Mouse (Mus musculus): ENCODE measurements around the gene Nrap. TPM values are rescaled to one million over a fixed set of nuclear protein-coding genes. Genes with fewer than 3 reads are reported as not detected.

Nrap gene
- polyA plus RNA-seq, 1 experiment: 1.7 TPM

GRCm38 (mm10) chr19:56397663-56398527 lies 8.1 kb upstream of the Nrap start:
- no peaks in the 10 kb centered on the region for H3K27me3 ChIP-seq (ENCODE audit: control insufficient read depth, insufficient read depth, low read length)
- 12% methylated on average over 11 of the region's 11 CpGs for WGBS
- TF ChIP-seq CTCF (IDR thresholded peaks at IDR 0.05; ENCODE audit: extremely low read depth, insufficient read length, insufficient replicate concordance, low read depth, low read length) (no peak), POLR2A (IDR thresholded peaks at IDR 0.05; ENCODE audit: low read depth, low read length) (no peak; the same call in 1 of the 2 replicates)

GRCm38 (mm10) chr19:56396669-56397621 lies 7.1 kb upstream of the Nrap start, which contains the start of gene Casp7:
Gene Casp7 (plus strand): TSS chr19:56397129.
- Histone ChIP-seq H3K36me3 (ENCODE audit: control insufficient read depth, insufficient read depth, low read length) (peaks cover 5% of the 10 kb centered on the region; the same call in 1 of the 2 replicates), H3K27me3 (ENCODE audit: control insufficient read depth, insufficient read depth, low read length) (no peaks in the 10 kb centered on the region), H3K4me1 (ENCODE audit: control insufficient read depth, insufficient read depth, insufficient read length, low read length) (peaks cover 27% of the 10 kb centered on the region), H3K27ac (ENCODE audit: insufficient read depth, low read depth, low read length) (peak within 1 kb of the TSS; percentile 97), H3K4me3 (ENCODE audit: low read depth, low read length) (peak within 1 kb of the TSS; percentile 75)
- under 1% methylated on average over 78 of the region's 78 CpGs for WGBS
- TF ChIP-seq POLR2A (IDR thresholded peaks at IDR 0.05; ENCODE audit: low read depth, low read length): peak; percentile 81
- no peak for TF ChIP-seq CTCF (IDR thresholded peaks at IDR 0.05; ENCODE audit: extremely low read depth, insufficient read length, insufficient replicate concordance, low read depth, low read length)

More at GRCm38 (mm10) chr19:56397663-56398527, 8.1 kb upstream of the Nrap start:
- peak overlapping the region; percentile 75 for H3K4me3 ChIP-seq (ENCODE audit: low read depth, low read length)
- H3K36me3 ChIP-seq (ENCODE audit: control insufficient read depth, insufficient read depth, low read length): peaks cover 5% of the 10 kb centered on the region; the same call in 1 of the 2 replicates
- peaks cover 21% of the 10 kb centered on the region for H3K4me1 ChIP-seq (ENCODE audit: control insufficient read depth, insufficient read depth, insufficient read length, low read length)
- peak overlapping the region; percentile 97 for H3K27ac ChIP-seq (ENCODE audit: insufficient read depth, low read depth, low read length)

- H3K4me3 ChIP-seq (ENCODE audit: low read depth, low read length): peak overlapping the region; percentile 75
- TF ChIP-seq POLR2A (IDR thresholded peaks at IDR 0.05; ENCODE audit: low read depth, low read length): no peak
- no peak for TF ChIP-seq CTCF (IDR thresholded peaks at IDR 0.05; ENCODE audit: extremely low read depth, insufficient read length, insufficient replicate concordance, low read depth, low read length)
- WGBS: 33% methylated on average over 12 of the region's 12 CpGs
These were observed 6.4 kb upstream of the Nrap start for GRCm38 (mm10) chr19:56396227-56396626.

GRCm38 (mm10) chr19:56395183-56395935 lies 5.5 kb upstream of the Nrap start:
- TF ChIP-seq CTCF (IDR thresholded peaks at IDR 0.05; ENCODE audit: extremely low read depth, insufficient read length, insufficient replicate concordance, low read depth, low read length) (no peak), POLR2A (IDR thresholded peaks at IDR 0.05; ENCODE audit: low read depth, low read length) (no peak)
- Histone ChIP-seq H3K36me3 (ENCODE audit: control insufficient read depth, insufficient read depth, low read length) (no peaks in the 10 kb centered on the region), H3K27me3 (ENCODE audit: control insufficient read depth, insufficient read depth, low read length) (no peaks in the 10 kb centered on the region), H3K27ac (ENCODE audit: insufficient read depth, low read depth, low read length) (no peak overlapping the region), H3K4me1 (ENCODE audit: control insufficient read depth, insufficient read depth, insufficient read length, low read length) (peaks cover 34% of the 10 kb centered on the region; the same call in 1 of the 2 replicates), H3K4me3 (ENCODE audit: low read depth, low read length) (no peak overlapping the region)
- WGBS: 94% methylated on average over 16 of the region's 16 CpGs

More at GRCm38 (mm10) chr19:56396227-56396626, 6.4 kb upstream of the Nrap start:
- Histone ChIP-seq H3K4me1 (ENCODE audit: control insufficient read depth, insufficient read depth, insufficient read length, low read length) (peaks cover 29% of the 10 kb centered on the region), H3K27ac (ENCODE audit: insufficient read depth, low read depth, low read length) (peak overlapping the region; percentile 97; the same call in 1 of the 2 replicates), H3K36me3 (ENCODE audit: control insufficient read depth, insufficient read depth, low read length) (0 out of 2 replicates have a peak, but pooled peaks cover under 1% of the 10 kb centered on the region), H3K27me3 (ENCODE audit: control insufficient read depth, insufficient read depth, low read length) (no peaks in the 10 kb centered on the region)

GRCm38 (mm10) chr19:56393311-56393866 lies 3.6 kb upstream of the Nrap start:
- no peak overlapping the region for H3K4me3 ChIP-seq (ENCODE audit: low read depth, low read length)
- no peak overlapping the region for H3K27ac ChIP-seq (ENCODE audit: insufficient read depth, low read depth, low read length)
- TF ChIP-seq POLR2A (IDR thresholded peaks at IDR 0.05; ENCODE audit: low read depth, low read length): no peak
- TF ChIP-seq CTCF (IDR thresholded peaks at IDR 0.05; ENCODE audit: extremely low read depth, insufficient read length, insufficient replicate concordance, low read depth, low read length): no peak
- peaks cover 31% of the 10 kb centered on the region; the same call in 1 of the 2 replicates for H3K4me1 ChIP-seq (ENCODE audit: control insufficient read depth, insufficient read depth, insufficient read length, low read length)
- 82% methylated on average over 9 of the region's 9 CpGs for WGBS
- H3K27me3 ChIP-seq (ENCODE audit: control insufficient read depth, insufficient read depth, low read length): no peaks in the 10 kb centered on the region
- no peaks in the 10 kb centered on the region for H3K36me3 ChIP-seq (ENCODE audit: control insufficient read depth, insufficient read depth, low read length)
